Mouse (Mus musculus): Measurements from ENCODE around the gene Pcnx2. TPM values are rescaled to one million over a fixed set of nuclear protein-coding genes. Genes with fewer than 3 reads are reported as not detected.

The Pcnx2 gene
- total and polyA plus RNA-seq, 3 experiments, result 0.34 to 0.86 (median 0.36) TPM

DNA sequence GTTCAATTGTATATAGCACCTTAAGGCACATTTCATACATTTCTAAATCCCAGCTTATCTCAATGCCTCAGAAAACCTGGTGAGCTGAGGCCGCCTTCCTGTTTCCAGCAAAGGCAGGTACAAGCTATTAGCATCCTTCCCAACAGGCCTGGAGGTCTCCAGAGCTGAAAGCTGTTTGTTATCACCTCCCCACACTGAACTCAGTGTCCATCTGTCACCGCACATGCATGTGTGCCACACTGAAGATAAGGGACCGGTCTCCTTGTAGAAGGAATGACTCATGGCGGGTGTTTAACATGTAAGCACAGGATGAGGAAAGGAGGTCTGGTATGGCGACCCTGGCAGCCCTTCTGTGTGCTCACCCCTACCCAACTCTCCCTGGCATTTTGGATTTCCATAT, 186.6 kb downstream of the Pcnx2 start:
- intact Hi-C loops (cut with DNase I), result no loop called here
- Histone ChIP-seq H3K36me3 (ENCODE audit: control insufficient read depth, insufficient read depth, low read length) (no peaks in the 10 kb centered on the region), H3K4me3 (no peak overlapping the region), H3K9ac (ENCODE audit: low read depth, low read length) (no peak overlapping the region), H3K4me1 (ENCODE audit: control insufficient read depth, insufficient read depth, low read length) (no peaks in the 10 kb centered on the region), H3K27me3 (ENCODE audit: control insufficient read depth, insufficient read depth, low read length) (no peaks in the 10 kb centered on the region), H3K27ac (no peak overlapping the region), H3K79me2 (replicated peaks; ENCODE audit: control insufficient read depth, insufficient read depth, low read length) (no peaks in the 10 kb centered on the region)
- 68% methylated on average over 5 of the region's 5 CpGs for WGBS
- TF ChIP-seq POLR2A (IDR thresholded peaks at IDR 0.05; ENCODE audit: insufficient read depth, low read depth, low read length) (no peak), CTCF (IDR thresholded peaks at IDR 0.05) (no peak), EP300 (IDR thresholded peaks at IDR 0.05; ENCODE audit: insufficient read depth, low read depth, low read length) (no peak)
- no peak for DNase-seq

DNA sequence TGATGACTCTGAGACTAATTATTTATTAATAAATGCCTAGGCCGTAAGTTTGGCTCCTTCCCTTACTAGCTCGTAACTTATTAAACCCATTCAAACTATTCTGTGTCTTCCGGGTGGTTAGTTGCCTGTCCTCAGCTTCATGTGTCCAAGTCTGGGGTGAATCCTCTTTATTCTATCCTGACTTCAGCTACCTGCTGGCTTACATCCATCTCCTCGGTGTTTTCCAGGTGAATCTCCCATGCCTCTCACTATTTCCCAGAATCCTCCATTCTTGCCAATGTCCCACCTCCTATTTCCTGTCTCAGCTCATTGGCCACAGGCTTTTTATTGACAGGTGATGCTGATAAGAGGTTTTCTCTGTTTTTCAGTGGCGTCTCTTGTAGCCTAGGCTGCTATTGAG, 188.9 kb downstream of the Pcnx2 start:
- H3K4me1 ChIP-seq (ENCODE audit: control insufficient read depth, insufficient read depth, low read length), result no peaks in the 10 kb centered on the region
- H3K79me2 ChIP-seq (replicated peaks; ENCODE audit: control insufficient read depth, insufficient read depth, low read length), result no peaks in the 10 kb centered on the region
- no peak overlapping the region for H3K9ac ChIP-seq (ENCODE audit: low read depth, low read length)
- H3K27me3 ChIP-seq (ENCODE audit: control insufficient read depth, insufficient read depth, low read length), result no peaks in the 10 kb centered on the region
- H3K36me3 ChIP-seq (ENCODE audit: control insufficient read depth, insufficient read depth, low read length), result no peaks in the 10 kb centered on the region
- no peak overlapping the region for H3K4me3 ChIP-seq
- no peak for DNase-seq
- H3K27ac ChIP-seq, result no peak overlapping the region
- intact Hi-C loops (cut with DNase I), result loop anchor here (5.0 kb wide), 1 partner anchor 38 kb away; no protein-coding TSS in a partner anchor
- WGBS, result 82% methylated on average over 5 of the region's 5 CpGs
- TF ChIP-seq CTCF (IDR thresholded peaks at IDR 0.05) (no peak), POLR2A (IDR thresholded peaks at IDR 0.05; ENCODE audit: insufficient read depth, low read depth, low read length) (no peak), EP300 (IDR thresholded peaks at IDR 0.05; ENCODE audit: insufficient read depth, low read depth, low read length) (no peak)

DNA sequence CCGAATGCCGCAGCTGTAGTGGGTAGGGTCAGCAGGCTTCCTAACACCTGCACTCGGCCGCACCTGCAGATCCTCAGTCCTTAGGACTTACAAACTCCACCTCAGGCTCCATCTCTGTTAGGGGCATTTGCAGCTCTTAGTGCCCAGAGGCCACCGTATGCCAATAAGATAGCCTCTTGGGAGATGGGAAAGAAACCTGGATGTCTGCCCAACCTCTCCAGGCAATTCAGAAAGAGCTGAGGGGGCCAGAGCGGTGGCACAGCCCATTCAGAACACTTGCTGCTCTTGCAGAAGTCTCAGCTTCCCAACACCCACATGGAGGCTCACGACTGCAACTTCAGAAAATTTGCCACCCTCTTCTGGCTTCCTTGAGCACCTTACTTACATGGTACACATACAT, 192.3 kb downstream of the Pcnx2 start:
- Histone ChIP-seq H3K4me3 (no peak overlapping the region), H3K4me1 (ENCODE audit: control insufficient read depth, insufficient read depth, low read length) (no peaks in the 10 kb centered on the region), H3K36me3 (ENCODE audit: control insufficient read depth, insufficient read depth, low read length) (no peaks in the 10 kb centered on the region), H3K27ac (no peak overlapping the region), H3K79me2 (replicated peaks; ENCODE audit: control insufficient read depth, insufficient read depth, low read length) (no peaks in the 10 kb centered on the region), H3K9ac (ENCODE audit: low read depth, low read length) (no peak overlapping the region), H3K27me3 (ENCODE audit: control insufficient read depth, insufficient read depth, low read length) (no peaks in the 10 kb centered on the region)
- DNase-seq, result no peak
- intact Hi-C loops (cut with DNase I), result loop anchor here (5.0 kb wide), 1 partner anchor 41 kb away; no protein-coding TSS in a partner anchor
- no peak for TF ChIP-seq CTCF (IDR thresholded peaks at IDR 0.05)
- no peak for TF ChIP-seq POLR2A (IDR thresholded peaks at IDR 0.05; ENCODE audit: insufficient read depth, low read depth, low read length)
- no peak for TF ChIP-seq EP300 (IDR thresholded peaks at IDR 0.05; ENCODE audit: insufficient read depth, low read depth, low read length)
- WGBS, result 81% methylated on average over 7 of the region's 7 CpGs

DNA sequence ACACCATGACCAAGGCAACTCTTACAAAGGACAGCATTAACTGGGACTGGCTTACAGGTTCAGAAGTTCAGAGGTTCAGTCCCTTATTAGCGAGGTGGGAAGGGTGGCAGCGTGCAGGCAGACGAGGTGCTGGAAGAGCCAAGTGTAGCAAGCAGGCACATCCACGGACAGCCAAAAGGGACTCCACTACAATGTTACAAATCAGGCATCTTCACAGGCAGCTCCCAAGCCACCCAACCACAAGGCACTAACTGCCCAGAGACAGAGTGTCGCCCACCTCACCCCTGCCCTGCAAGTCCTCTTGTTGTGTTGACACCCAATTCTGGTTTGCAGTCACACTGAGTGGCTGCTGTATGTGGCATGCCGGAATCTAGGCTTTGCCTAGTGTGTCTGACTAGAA, 193.7 kb downstream of the Pcnx2 start:
- no peaks in the 10 kb centered on the region for H3K79me2 ChIP-seq (replicated peaks; ENCODE audit: control insufficient read depth, insufficient read depth, low read length)
- peaks cover 1% of the 10 kb centered on the region; the same call in 1 of the 2 replicates for H3K4me1 ChIP-seq (ENCODE audit: control insufficient read depth, insufficient read depth, low read length)
- intact Hi-C loops (cut with DNase I), result no loop called here
- WGBS, result 92% methylated on average over 6 of the region's 6 CpGs
- DNase-seq, result no peak
- no peak for TF ChIP-seq CTCF (IDR thresholded peaks at IDR 0.05)
- no peak for TF ChIP-seq POLR2A (IDR thresholded peaks at IDR 0.05; ENCODE audit: insufficient read depth, low read depth, low read length)
- TF ChIP-seq EP300 (IDR thresholded peaks at IDR 0.05; ENCODE audit: insufficient read depth, low read depth, low read length), result no peak
- H3K9ac ChIP-seq (ENCODE audit: low read depth, low read length), result no peak overlapping the region
- no peak overlapping the region for H3K4me3 ChIP-seq
- no peaks in the 10 kb centered on the region for H3K36me3 ChIP-seq (ENCODE audit: control insufficient read depth, insufficient read depth, low read length)
- H3K27ac ChIP-seq, result no peak overlapping the region
- H3K27me3 ChIP-seq (ENCODE audit: control insufficient read depth, insufficient read depth, low read length), result no peaks in the 10 kb centered on the region

DNA sequence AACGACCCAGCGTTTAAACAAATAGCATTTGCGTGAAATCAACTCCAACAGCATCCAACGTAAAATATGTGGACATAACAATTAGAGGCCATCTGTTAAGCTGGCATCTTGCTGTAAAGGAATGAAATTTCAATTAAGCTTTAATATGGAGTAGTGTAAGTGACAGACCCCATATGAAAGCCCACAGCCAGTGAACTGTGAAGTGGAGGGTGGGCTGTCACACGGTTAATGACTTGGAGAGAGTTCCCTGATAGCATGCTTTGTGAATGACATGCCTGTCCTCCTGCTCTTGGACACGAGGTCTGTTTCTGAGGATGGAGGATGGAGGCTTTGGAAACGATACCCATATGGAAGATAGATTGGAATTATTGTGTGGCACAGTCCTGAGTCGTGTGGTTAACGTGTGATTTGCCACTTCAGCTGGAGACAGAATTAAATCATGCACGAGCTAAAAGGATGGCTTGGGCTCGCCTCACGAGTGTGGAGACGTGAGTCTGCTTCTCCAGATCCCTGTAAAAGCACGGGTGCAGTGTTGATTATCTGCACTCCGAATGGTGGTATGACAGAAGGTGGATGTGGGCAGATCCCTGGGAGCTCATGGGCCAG, 195.1 kb downstream of the Pcnx2 start:
- WGBS, result 85% methylated on average over 15 of the region's 15 CpGs
- TF ChIP-seq CTCF (IDR thresholded peaks at IDR 0.05) (no peak), POLR2A (IDR thresholded peaks at IDR 0.05; ENCODE audit: insufficient read depth, low read depth, low read length) (no peak), EP300 (IDR thresholded peaks at IDR 0.05; ENCODE audit: insufficient read depth, low read depth, low read length) (no peak)
- H3K27me3 ChIP-seq (ENCODE audit: control insufficient read depth, insufficient read depth, low read length), result no peaks in the 10 kb centered on the region
- no peak overlapping the region for H3K27ac ChIP-seq
- peaks cover 1% of the 10 kb centered on the region; the same call in 1 of the 2 replicates for H3K4me1 ChIP-seq (ENCODE audit: control insufficient read depth, insufficient read depth, low read length)
- no peak overlapping the region for H3K4me3 ChIP-seq
- intact Hi-C loops (cut with DNase I), result no loop called here
- no peaks in the 10 kb centered on the region for H3K36me3 ChIP-seq (ENCODE audit: control insufficient read depth, insufficient read depth, low read length)
- no peak overlapping the region for H3K9ac ChIP-seq (ENCODE audit: low read depth, low read length)
- DNase-seq, result no peak
- no peaks in the 10 kb centered on the region for H3K79me2 ChIP-seq (replicated peaks; ENCODE audit: control insufficient read depth, insufficient read depth, low read length)

Other genes with a start within 250 kb of the Pcnx2 start
- gene Map10, start 228.5 kb downstream of the Pcnx2 start, total RNA-seq (2021), result 1 to 10 TPM; 4.9 to 5.9 TPM
- 1.5 and 2.6 TPM in 2 replicates for gene Map10, start 228.5 kb downstream of the Pcnx2 start, polyA plus RNA-seq (2012; rRNA removed)
- 10 to 100 TPM; 12.3 to 13.9 TPM for gene Ntpcr, start 168.4 kb downstream of the Pcnx2 start, total RNA-seq (2021)
- 20.8 TPM in 2 replicates for gene Ntpcr, start 168.4 kb downstream of the Pcnx2 start, polyA plus RNA-seq (2012; rRNA removed)
- 1 to 10 TPM in 1 of 2 experiments, under 1 TPM in 1; 0.66 to 1.1 TPM for gene Map3k21, start 12.1 kb upstream of the Pcnx2 start, total RNA-seq (2021)
- gene Map3k21, start 12.1 kb upstream of the Pcnx2 start, polyA plus RNA-seq (2012; rRNA removed), result 0.50 and 0.51 TPM in 2 replicates
- gene Kcnk1, start 96.9 kb upstream of the Pcnx2 start, total RNA-seq (2021), result under 1 TPM in 1 of 2 experiments, not detected in 1; 0.31 TPM
- 0.32 and 0.78 TPM in 2 replicates for gene Kcnk1, start 96.9 kb upstream of the Pcnx2 start, polyA plus RNA-seq (2012; rRNA removed)

Measured in heart, adult 2 months (tissue).